Mouse (Mus musculus) MEL (cell line): ENCODE measurements around the gene Evpl.

Source experiments
- CHD2 ChIP-seq: IDR thresholded peaks from 2 replicates; pipeline ENCODE4 v1.6.1; 2011; ENCODE audit warnings: low read length, improper control_type of control experiment
- CTCF ChIP-seq, 3 experiments: IDR thresholded peaks in 2 of 3; conservative IDR thresholded peaks in 1 of 3; 2 replicates each; pipeline ENCODE4 v1.5.1; 2011 to 2012; ENCODE audit warnings: low read length in 3 of 3, low read depth in 2 of 3, mild to moderate bottlenecking in 2 of 3, improper control_type of control experiment in 1 of 3, inconsistent platforms in 1 of 3, mixed read lengths in 1 of 3, moderate library complexity in 1 of 3; ENCODE audit not compliant: control insufficient read depth in 1 of 3, insufficient read depth in 1 of 3, poor library complexity in 1 of 3, severe bottlenecking in 1 of 3
- EP300 ChIP-seq, 2 experiments: IDR thresholded peaks; 2 replicates each; pipeline ENCODE4 v1.6.1; 2011; ENCODE audit warnings: improper control_type of control experiment in 2 of 2, low read length in 2 of 2, low read depth in 1 of 2, mild to moderate bottlenecking in 1 of 2
- MAFK ChIP-seq: IDR thresholded peaks from 2 replicates; pipeline ENCODE4 v1.6.1; 2011; ENCODE audit warnings: low read depth, mild to moderate bottlenecking, low read length, improper control_type of control experiment, borderline replicate concordance
- TAL1 ChIP-seq: IDR thresholded peaks from 2 replicates; pipeline ENCODE4 v1.6.1; 2012; ENCODE audit warnings: mild to moderate bottlenecking, inconsistent platforms, low read length, moderate library complexity, mixed read lengths
- ZMIZ1 ChIP-seq: IDR thresholded peaks from 2 replicates; pipeline ENCODE4 v1.6.1; 2012; ENCODE audit warnings: low read depth, mild to moderate bottlenecking, inconsistent platforms, low read length, improper control_type of control experiment, moderate library complexity

DNA sequence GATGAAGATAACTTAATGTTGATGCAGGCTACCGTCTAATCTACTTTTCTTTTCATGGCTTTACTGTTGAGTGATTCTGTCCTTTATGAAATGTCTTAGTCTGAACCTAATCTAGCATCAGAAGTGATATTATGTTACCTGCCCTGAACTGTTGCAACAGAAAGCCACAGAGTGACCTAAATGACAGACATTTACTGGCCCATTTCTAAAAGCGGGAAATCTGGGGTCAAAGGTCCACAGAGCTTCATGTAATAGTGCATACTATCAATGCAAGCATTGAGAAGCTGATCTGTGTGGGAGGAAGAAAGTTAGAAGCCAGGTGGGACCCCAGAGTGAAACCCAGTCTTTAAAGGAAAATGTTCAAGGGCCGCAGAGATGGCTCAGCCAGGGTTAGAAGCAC, 34.7 kb downstream of the Evpl start:
- TF ChIP-seq EP300 (IDR thresholded peaks at IDR 0.05; ENCODE audit: low read depth in 1 of 2, low read length in 2 of 2): no peak
- TF ChIP-seq CHD2: no peak
- TF ChIP-seq CTCF (IDR thresholded peaks at IDR 0.05 in 2 of 3, conservative IDR thresholded peaks at IDR 0.05 in 1 of 3; ENCODE audit: control insufficient read depth in 1 of 3, insufficient read depth in 1 of 3, low read depth in 2 of 3, low read length in 3 of 3, poor library complexity in 1 of 3, severe bottlenecking in 1 of 3): no peak
- TF ChIP-seq MAFK: no peak
- TF ChIP-seq TAL1: no peak
- no peak for TF ChIP-seq ZMIZ1
